Mouse (Mus musculus): ENCODE results near the gene Ubl7. TPM values are rescaled to one million over a fixed set of nuclear protein-coding genes. Genes with fewer than 3 reads are reported as not detected.

Ubl7 gene
- 108 and 117 TPM in 2 replicates for polyA plus RNA-seq (2015; fragmentation: Nextera tagmentation; extraction: Ambion mirVana)

GRCm38 (mm10) chr9:57910254-57911160 is at the start of gene Ubl7:
TSS of gene Ubl7 (plus strand) at chr9:57910979.
- Histone ChIP-seq H3K36me3 (peaks cover 4% of the 10 kb centered on the region), H3K4me2 (replicated peaks) (peak within 1 kb of the TSS; percentile 79), H3K27me3 (no peaks in the 10 kb centered on the region), H3K4me3 (replicated peaks) (peak within 1 kb of the TSS; percentile 81), H3K4me1 (peaks cover 18% of the 10 kb centered on the region; the same call in 1 of the 2 replicates), H3K9ac (peak within 1 kb of the TSS; percentile 69), H3K9me3 (replicated peaks) (no peaks in the 10 kb centered on the region), H3K27ac (replicated peaks) (peak within 1 kb of the TSS; percentile 84)
- WGBS, result under 1% methylated on average over 47 of the region's 47 CpGs
- ATAC-seq (ENCODE audit: insufficient number of reproducible peaks, low FRiP score, low TSS enrichment, low read depth), result peak; percentile 96

- no peak overlapping the region for H3K4me2 ChIP-seq (replicated peaks)
- no peak for ATAC-seq (ENCODE audit: insufficient number of reproducible peaks, low FRiP score, low TSS enrichment, low read depth)
- WGBS, result 37% methylated on average over 9 of the region's 9 CpGs
Measured at GRCm38 (mm10) chr9:57861951-57862471, 48.8 kb upstream of the Ubl7 start.

GRCm38 (mm10) chr9:57864336-57864735 is 46.4 kb upstream of the Ubl7 start:
- no peak for ATAC-seq (ENCODE audit: insufficient number of reproducible peaks, low FRiP score, low TSS enrichment, low read depth)
- no peaks in the 10 kb centered on the region for H3K27me3 ChIP-seq
- no peak overlapping the region for H3K4me2 ChIP-seq (replicated peaks)
- no peak overlapping the region for H3K4me3 ChIP-seq (replicated peaks)
- H3K9me3 ChIP-seq (replicated peaks), result no peaks in the 10 kb centered on the region
- H3K36me3 ChIP-seq, result no peaks in the 10 kb centered on the region
- H3K4me1 ChIP-seq, result no peaks in the 10 kb centered on the region
- no peak overlapping the region for H3K9ac ChIP-seq
- H3K27ac ChIP-seq (replicated peaks), result no peak overlapping the region

More at GRCm38 (mm10) chr9:57861951-57862471, 48.8 kb upstream of the Ubl7 start:
- H3K27ac ChIP-seq (replicated peaks), result no peak overlapping the region
- no peak overlapping the region for H3K9ac ChIP-seq
- no peaks in the 10 kb centered on the region for H3K4me1 ChIP-seq
- no peaks in the 10 kb centered on the region for H3K36me3 ChIP-seq
- no peaks in the 10 kb centered on the region for H3K27me3 ChIP-seq
- H3K9me3 ChIP-seq (replicated peaks), result no peaks in the 10 kb centered on the region
- H3K4me3 ChIP-seq (replicated peaks), result no peak overlapping the region

- WGBS, result 72% methylated on average over 7 of the region's 7 CpGs
- Histone ChIP-seq H3K9me3 (replicated peaks) (no peaks in the 10 kb centered on the region), H3K4me1 (no peaks in the 10 kb centered on the region), H3K36me3 (no peaks in the 10 kb centered on the region), H3K27me3 (no peaks in the 10 kb centered on the region), H3K9ac (no peak overlapping the region), H3K4me2 (replicated peaks) (no peak overlapping the region), H3K27ac (replicated peaks) (no peak overlapping the region), H3K4me3 (replicated peaks) (no peak overlapping the region)
- no peak for ATAC-seq (ENCODE audit: insufficient number of reproducible peaks, low FRiP score, low TSS enrichment, low read depth)
Measured at GRCm38 (mm10) chr9:57866530-57866929, 44.2 kb upstream of the Ubl7 start.

- H3K9ac ChIP-seq, result no peak overlapping the region
Measured at GRCm38 (mm10) chr9:57867236-57867635, 43.5 kb upstream of the Ubl7 start.

GRCm38 (mm10) chr9:57867880-57868279 is 42.9 kb upstream of the Ubl7 start:
- no peak overlapping the region for H3K9ac ChIP-seq
- no peak overlapping the region for H3K4me2 ChIP-seq (replicated peaks)
- H3K9me3 ChIP-seq (replicated peaks), result no peaks in the 10 kb centered on the region
- no peaks in the 10 kb centered on the region for H3K27me3 ChIP-seq
- H3K4me1 ChIP-seq, result no peaks in the 10 kb centered on the region
- no peak overlapping the region for H3K4me3 ChIP-seq (replicated peaks)
- no peaks in the 10 kb centered on the region for H3K36me3 ChIP-seq
- no peak overlapping the region for H3K27ac ChIP-seq (replicated peaks)
- 73% methylated on average over 5 of the region's 5 CpGs for WGBS
- no peak for ATAC-seq (ENCODE audit: insufficient number of reproducible peaks, low FRiP score, low TSS enrichment, low read depth)

More at GRCm38 (mm10) chr9:57867236-57867635, 43.5 kb upstream of the Ubl7 start:
- Histone ChIP-seq H3K4me1 (no peaks in the 10 kb centered on the region), H3K4me2 (replicated peaks) (no peak overlapping the region), H3K9me3 (replicated peaks) (no peaks in the 10 kb centered on the region), H3K27ac (replicated peaks) (no peak overlapping the region), H3K27me3 (no peaks in the 10 kb centered on the region), H3K4me3 (replicated peaks) (no peak overlapping the region), H3K36me3 (no peaks in the 10 kb centered on the region)
- WGBS, result 74% methylated on average over 4 of the region's 4 CpGs
- ATAC-seq (ENCODE audit: insufficient number of reproducible peaks, low FRiP score, low TSS enrichment, low read depth), result no peak

- WGBS, result 75% methylated on average over 6 of the region's 6 CpGs
- H3K27ac ChIP-seq (replicated peaks), result no peak overlapping the region
- no peaks in the 10 kb centered on the region for H3K9me3 ChIP-seq (replicated peaks)
- H3K9ac ChIP-seq, result no peak overlapping the region
- H3K36me3 ChIP-seq, result no peaks in the 10 kb centered on the region
- no peaks in the 10 kb centered on the region for H3K27me3 ChIP-seq
- ATAC-seq (ENCODE audit: insufficient number of reproducible peaks, low FRiP score, low TSS enrichment, low read depth), result no peak
- H3K4me2 ChIP-seq (replicated peaks), result no peak overlapping the region
- H3K4me1 ChIP-seq, result no peaks in the 10 kb centered on the region
- H3K4me3 ChIP-seq (replicated peaks), result no peak overlapping the region
Measured at GRCm38 (mm10) chr9:57868767-57869166, 42.0 kb upstream of the Ubl7 start.

GRCm38 (mm10) chr9:57870273-57870816 is 40.4 kb upstream of the Ubl7 start:
- Histone ChIP-seq H3K9ac (no peak overlapping the region), H3K27me3 (no peaks in the 10 kb centered on the region), H3K4me3 (replicated peaks) (no peak overlapping the region), H3K4me1 (no peaks in the 10 kb centered on the region), H3K4me2 (replicated peaks) (no peak overlapping the region), H3K27ac (replicated peaks) (no peak overlapping the region), H3K9me3 (replicated peaks) (no peaks in the 10 kb centered on the region), H3K36me3 (no peaks in the 10 kb centered on the region)
- 28% methylated on average over 2 of the region's 2 CpGs for WGBS
- no peak for ATAC-seq (ENCODE audit: insufficient number of reproducible peaks, low FRiP score, low TSS enrichment, low read depth)

- Histone ChIP-seq H3K4me1 (no peaks in the 10 kb centered on the region), H3K4me3 (replicated peaks) (no peak overlapping the region), H3K4me2 (replicated peaks) (no peak overlapping the region), H3K36me3 (no peaks in the 10 kb centered on the region), H3K9me3 (replicated peaks) (no peaks in the 10 kb centered on the region), H3K27me3 (no peaks in the 10 kb centered on the region), H3K9ac (no peak overlapping the region), H3K27ac (replicated peaks) (no peak overlapping the region)
- no peak for ATAC-seq (ENCODE audit: insufficient number of reproducible peaks, low FRiP score, low TSS enrichment, low read depth)
- 68% methylated on average over 5 of the region's 5 CpGs for WGBS
Measured at GRCm38 (mm10) chr9:57874134-57874533, 36.6 kb upstream of the Ubl7 start.

- Histone ChIP-seq H3K9ac (no peak overlapping the region), H3K9me3 (replicated peaks) (no peaks in the 10 kb centered on the region), H3K4me3 (replicated peaks) (no peak overlapping the region), H3K27me3 (no peaks in the 10 kb centered on the region), H3K4me2 (replicated peaks) (no peak overlapping the region), H3K36me3 (no peaks in the 10 kb centered on the region), H3K4me1 (no peaks in the 10 kb centered on the region), H3K27ac (replicated peaks) (no peak overlapping the region)
- no peak for ATAC-seq (ENCODE audit: insufficient number of reproducible peaks, low FRiP score, low TSS enrichment, low read depth)
- 65% methylated on average over 3 of the region's 3 CpGs for WGBS
Measured at GRCm38 (mm10) chr9:57874994-57875393, 35.8 kb upstream of the Ubl7 start.

- H3K27me3 ChIP-seq, result no peaks in the 10 kb centered on the region
- no peaks in the 10 kb centered on the region for H3K9me3 ChIP-seq (replicated peaks)
- 58% methylated on average over 3 of the region's 3 CpGs for WGBS
- no peaks in the 10 kb centered on the region for H3K36me3 ChIP-seq
- H3K4me3 ChIP-seq (replicated peaks), result no peak overlapping the region
- no peaks in the 10 kb centered on the region for H3K4me1 ChIP-seq
- no peak overlapping the region for H3K27ac ChIP-seq (replicated peaks)
- no peak overlapping the region for H3K9ac ChIP-seq
- no peak for ATAC-seq (ENCODE audit: insufficient number of reproducible peaks, low FRiP score, low TSS enrichment, low read depth)
- no peak overlapping the region for H3K4me2 ChIP-seq (replicated peaks)
Measured at GRCm38 (mm10) chr9:57879213-57879612, 31.6 kb upstream of the Ubl7 start.

Data from embryonic facial prominence, embryonic 15.5 days (tissue).